Mouse (Mus musculus) effector memory CD4-positive, alpha-beta T cell, adult 7 months (primary cell): ENCODE results near the gene Sytl4. TPM values are rescaled to one million over a fixed set of nuclear protein-coding genes. Genes with fewer than 3 reads are reported as not detected.

Experiments
- polyA plus RNA-seq: library from polyadenylated mRNA; unstranded; fragments of 100-300 nt; shearing (Covaris generic); gene quantifications from one replicate; pipeline ENCODE4 v1.2.1, GENCODE M21; 2017

The Sytl4 gene
- not detected for polyA plus RNA-seq

GRCm38 (mm10) chrX:133981231-133982002 lies at the start of gene Sytl4:
Sytl4 (minus strand) TSS chrX:133981812.

DNA sequence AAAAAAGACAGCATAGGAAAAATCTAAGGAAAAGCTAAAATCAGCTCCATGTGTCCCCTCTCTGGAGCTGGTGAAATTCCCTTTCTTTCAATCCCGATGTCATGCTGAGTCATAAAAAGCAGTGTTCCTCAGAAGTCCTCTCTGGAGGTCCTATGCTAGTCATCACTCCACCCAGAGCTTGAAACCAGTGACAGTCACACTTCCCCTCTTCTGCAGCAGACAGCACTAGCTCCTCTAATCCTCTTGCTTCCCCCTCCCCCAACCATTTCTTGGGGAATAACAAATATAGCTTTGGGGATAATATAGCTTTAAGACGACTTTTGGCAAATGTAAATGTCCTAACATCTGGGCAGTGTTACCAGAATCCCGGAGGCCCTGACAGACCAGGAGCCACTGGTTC lies 73.4 kb downstream of the Sytl4 start, which contains the start of gene Srpx2:
Srpx2 (plus strand) TSS at position 166 of the 400 bp plus-strand sequence.

DNA sequence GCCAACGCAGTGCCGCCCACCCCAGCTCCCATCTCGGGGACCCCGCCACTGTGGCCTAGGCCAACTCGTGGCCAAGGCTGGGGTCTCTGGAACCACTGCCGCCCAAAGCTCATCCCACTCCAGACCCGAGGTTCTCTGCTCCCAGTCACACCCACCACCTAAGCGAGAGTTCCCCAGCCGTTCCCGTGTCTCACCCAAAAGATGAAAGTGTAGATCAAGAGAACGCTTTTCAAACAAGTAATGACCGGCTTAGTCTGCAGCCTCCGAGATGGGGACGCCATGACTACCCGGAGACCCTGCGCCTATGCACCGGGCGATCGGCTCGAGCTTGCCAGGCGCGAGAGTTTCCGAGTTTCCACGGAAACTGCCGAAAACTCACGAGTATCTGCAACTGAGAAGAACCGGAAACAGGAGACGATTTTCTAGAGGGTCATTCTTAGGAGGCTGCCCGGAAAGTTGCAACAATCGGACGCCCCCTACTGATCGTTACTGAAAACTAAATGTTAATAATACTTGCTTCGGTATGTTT lies 83.5 kb downstream of the Sytl4 start, which contains the start of gene Tspan6:
Tspan6 (minus strand) TSS at position 416 of the 529 bp plus-strand sequence.

Other genes with a start within 250 kb of the Sytl4 start
- not detected for gene Tnmd, start 130.8 kb downstream of the Sytl4 start, polyA plus RNA-seq
- 1.9 TPM for gene Tspan6, start 83.4 kb downstream of the Sytl4 start, polyA plus RNA-seq
- gene Srpx2, start 73.4 kb downstream of the Sytl4 start, polyA plus RNA-seq, result not detected
- gene Cstf2, start 77.4 kb upstream of the Sytl4 start, polyA plus RNA-seq, result 44.1 TPM
- 0.44 TPM for gene Xkrx, start 180.3 kb upstream of the Sytl4 start, polyA plus RNA-seq
- gene Arl13a, start 205.7 kb upstream of the Sytl4 start, polyA plus RNA-seq, result not detected
- gene Nox1, start 240.1 kb upstream of the Sytl4 start, polyA plus RNA-seq, result not detected